Mouse (Mus musculus): ENCODE measurements at regions not wholly inside any gene's neighbourhood (a gene's known extent, or its start where the extent isn't known, plus 50 kb on each side); places are given as distances from the start of the nearest gene placed in this dataset.

- H3K27me3 ChIP-seq (ENCODE audit: control insufficient read depth, insufficient read depth, low read length), result no peaks in the 10 kb centered on the region
- no peak overlapping the region for H3K4me3 ChIP-seq (ENCODE audit: control insufficient read depth in 1 of 2, insufficient read depth in 1 of 2, low read depth in 1 of 2, low read length in 2 of 2)
- no peak overlapping the region for H3K9ac ChIP-seq (ENCODE audit: low read length)
- no peaks in the 10 kb centered on the region for H3K36me3 ChIP-seq (ENCODE audit: control insufficient read depth, insufficient read depth, low read length)
- no peak overlapping the region for H3K27ac ChIP-seq (replicated peaks in 1 of 2; ENCODE audit: control insufficient read depth in 1 of 2, insufficient read depth in 1 of 2, low read depth in 2 of 2, low read length in 2 of 2)
- no peaks in the 10 kb centered on the region for H3K9me3 ChIP-seq (ENCODE audit: control insufficient read depth, low read length)
- H3K4me1 ChIP-seq (ENCODE audit: control insufficient read depth in 2 of 2, insufficient read depth in 2 of 2, low read length in 2 of 2), result no peaks in the 10 kb centered on the region
- no peak for ATAC-seq (ENCODE audit: insufficient number of reproducible peaks, insufficient read depth, low FRiP score, low read depth)
- 29% methylated on average over 3 of the region's 3 CpGs for WGBS
- no peak overlapping the region for H3K4me2 ChIP-seq (ENCODE audit: low read length)
Measured at GRCm38 (mm10) chr3:147416926-147417325, 564.8 kb downstream of the Ttll7 start.

GRCm38 (mm10) chr3:147419129-147419528 lies 567.0 kb downstream of the Ttll7 start:
- Histone ChIP-seq H3K4me3 (ENCODE audit: control insufficient read depth in 1 of 2, insufficient read depth in 1 of 2, low read depth in 1 of 2, low read length in 2 of 2) (no peak overlapping the region), H3K4me1 (ENCODE audit: control insufficient read depth in 2 of 2, insufficient read depth in 2 of 2, low read length in 2 of 2) (no peaks in the 10 kb centered on the region), H3K36me3 (ENCODE audit: control insufficient read depth, insufficient read depth, low read length) (no peaks in the 10 kb centered on the region), H3K9ac (ENCODE audit: low read length) (no peak overlapping the region), H3K27ac (replicated peaks in 1 of 2; ENCODE audit: control insufficient read depth in 1 of 2, insufficient read depth in 1 of 2, low read depth in 2 of 2, low read length in 2 of 2) (no peak overlapping the region), H3K4me2 (ENCODE audit: low read length) (no peak overlapping the region), H3K27me3 (ENCODE audit: control insufficient read depth, insufficient read depth, low read length) (no peaks in the 10 kb centered on the region), H3K9me3 (ENCODE audit: control insufficient read depth, low read length) (no peaks in the 10 kb centered on the region)
- 55% methylated on average over 3 of the region's 3 CpGs for WGBS
- no peak for ATAC-seq (ENCODE audit: insufficient number of reproducible peaks, insufficient read depth, low FRiP score, low read depth)

GRCm38 (mm10) chr3:147422196-147422595 lies 570.0 kb downstream of the Ttll7 start:
- Histone ChIP-seq H3K9ac (ENCODE audit: low read length) (no peak overlapping the region), H3K27me3 (ENCODE audit: control insufficient read depth, insufficient read depth, low read length) (no peaks in the 10 kb centered on the region), H3K4me2 (ENCODE audit: low read length) (no peak overlapping the region), H3K36me3 (ENCODE audit: control insufficient read depth, insufficient read depth, low read length) (no peaks in the 10 kb centered on the region), H3K4me1 (ENCODE audit: control insufficient read depth in 2 of 2, insufficient read depth in 2 of 2, low read length in 2 of 2) (no peaks in the 10 kb centered on the region), H3K9me3 (ENCODE audit: control insufficient read depth, low read length) (no peaks in the 10 kb centered on the region; the same call in 1 of the 2 replicates), H3K27ac (replicated peaks in 1 of 2; ENCODE audit: control insufficient read depth in 1 of 2, insufficient read depth in 1 of 2, low read depth in 2 of 2, low read length in 2 of 2) (no peak overlapping the region), H3K4me3 (ENCODE audit: control insufficient read depth in 1 of 2, insufficient read depth in 1 of 2, low read depth in 1 of 2, low read length in 2 of 2) (no peak overlapping the region)
- no peak for ATAC-seq (ENCODE audit: insufficient number of reproducible peaks, insufficient read depth, low FRiP score, low read depth)
- 83% methylated on average over 5 of the region's 5 CpGs for WGBS

GRCm38 (mm10) chr3:147423895-147424575 lies 571.9 kb downstream of the Ttll7 start:
- ATAC-seq (ENCODE audit: insufficient number of reproducible peaks, insufficient read depth, low FRiP score, low read depth), result no peak
- no peak overlapping the region for H3K27ac ChIP-seq (replicated peaks in 1 of 2; ENCODE audit: control insufficient read depth in 1 of 2, insufficient read depth in 1 of 2, low read depth in 2 of 2, low read length in 2 of 2)
- H3K4me3 ChIP-seq (ENCODE audit: control insufficient read depth in 1 of 2, insufficient read depth in 1 of 2, low read depth in 1 of 2, low read length in 2 of 2), result no peak overlapping the region
- no peaks in the 10 kb centered on the region; the same call in 1 of the 2 replicates for H3K9me3 ChIP-seq (ENCODE audit: control insufficient read depth, low read length)
- 60% methylated on average over 2 of the region's 2 CpGs for WGBS
- no peak overlapping the region for H3K4me2 ChIP-seq (ENCODE audit: low read length)
- H3K27me3 ChIP-seq (ENCODE audit: control insufficient read depth, insufficient read depth, low read length), result no peaks in the 10 kb centered on the region
- H3K4me1 ChIP-seq (ENCODE audit: control insufficient read depth in 2 of 2, insufficient read depth in 2 of 2, low read length in 2 of 2), result no peaks in the 10 kb centered on the region
- no peaks in the 10 kb centered on the region for H3K36me3 ChIP-seq (ENCODE audit: control insufficient read depth, insufficient read depth, low read length)
- no peak overlapping the region for H3K9ac ChIP-seq (ENCODE audit: low read length)

GRCm38 (mm10) chr3:147428837-147429236 lies 576.7 kb downstream of the Ttll7 start:
- H3K4me1 ChIP-seq (ENCODE audit: control insufficient read depth in 2 of 2, insufficient read depth in 2 of 2, low read length in 2 of 2), result no peaks in the 10 kb centered on the region
- 67% methylated on average over 10 of the region's 10 CpGs for WGBS
- H3K27ac ChIP-seq (replicated peaks in 1 of 2; ENCODE audit: control insufficient read depth in 1 of 2, insufficient read depth in 1 of 2, low read depth in 2 of 2, low read length in 2 of 2), result no peak overlapping the region
- ATAC-seq (ENCODE audit: insufficient number of reproducible peaks, insufficient read depth, low FRiP score, low read depth), result no peak
- H3K27me3 ChIP-seq (ENCODE audit: control insufficient read depth, insufficient read depth, low read length), result no peaks in the 10 kb centered on the region
- no peak overlapping the region for H3K9ac ChIP-seq (ENCODE audit: low read length)
- H3K4me3 ChIP-seq (ENCODE audit: control insufficient read depth in 1 of 2, insufficient read depth in 1 of 2, low read depth in 1 of 2, low read length in 2 of 2), result no peak overlapping the region
- no peak overlapping the region for H3K4me2 ChIP-seq (ENCODE audit: low read length)
- H3K36me3 ChIP-seq (ENCODE audit: control insufficient read depth, insufficient read depth, low read length), result no peaks in the 10 kb centered on the region
- no peaks in the 10 kb centered on the region; the same call in 1 of the 2 replicates for H3K9me3 ChIP-seq (ENCODE audit: control insufficient read depth, low read length)

GRCm38 (mm10) chr3:147442925-147443690 lies 590.9 kb downstream of the Ttll7 start:
- WGBS, result 74% methylated on average over 5 of the region's 5 CpGs

GRCm38 (mm10) chr3:147443691-147443960 lies 591.5 kb downstream of the Ttll7 start:
- H3K27ac ChIP-seq (replicated peaks in 1 of 2; ENCODE audit: control insufficient read depth in 1 of 2, insufficient read depth in 1 of 2, low read depth in 2 of 2, low read length in 2 of 2), result no peak overlapping the region
- H3K27me3 ChIP-seq (ENCODE audit: control insufficient read depth, insufficient read depth, low read length), result no peaks in the 10 kb centered on the region
- no peaks in the 10 kb centered on the region for H3K9me3 ChIP-seq (ENCODE audit: control insufficient read depth, low read length)
- H3K9ac ChIP-seq (ENCODE audit: low read length), result no peak overlapping the region
- no peaks in the 10 kb centered on the region for H3K36me3 ChIP-seq (ENCODE audit: control insufficient read depth, insufficient read depth, low read length)
- H3K4me3 ChIP-seq (ENCODE audit: control insufficient read depth in 1 of 2, insufficient read depth in 1 of 2, low read depth in 1 of 2, low read length in 2 of 2), result no peak overlapping the region
- no peak for ATAC-seq (ENCODE audit: insufficient number of reproducible peaks, insufficient read depth, low FRiP score, low read depth)
- H3K4me2 ChIP-seq (ENCODE audit: low read length), result no peak overlapping the region
- no peaks in the 10 kb centered on the region for H3K4me1 ChIP-seq (ENCODE audit: control insufficient read depth in 2 of 2, insufficient read depth in 2 of 2, low read length in 2 of 2)

More at GRCm38 (mm10) chr3:147442925-147443690, 590.9 kb downstream of the Ttll7 start:
- H3K27me3 ChIP-seq (ENCODE audit: control insufficient read depth, insufficient read depth, low read length), result no peaks in the 10 kb centered on the region
- no peak overlapping the region for H3K4me3 ChIP-seq (ENCODE audit: control insufficient read depth in 1 of 2, insufficient read depth in 1 of 2, low read depth in 1 of 2, low read length in 2 of 2)
- no peaks in the 10 kb centered on the region for H3K36me3 ChIP-seq (ENCODE audit: control insufficient read depth, insufficient read depth, low read length)
- H3K4me2 ChIP-seq (ENCODE audit: low read length), result no peak overlapping the region
- no peaks in the 10 kb centered on the region for H3K4me1 ChIP-seq (ENCODE audit: control insufficient read depth in 2 of 2, insufficient read depth in 2 of 2, low read length in 2 of 2)
- H3K27ac ChIP-seq (replicated peaks in 1 of 2; ENCODE audit: control insufficient read depth in 1 of 2, insufficient read depth in 1 of 2, low read depth in 2 of 2, low read length in 2 of 2), result no peak overlapping the region
- no peak for ATAC-seq (ENCODE audit: insufficient number of reproducible peaks, insufficient read depth, low FRiP score, low read depth)
- no peaks in the 10 kb centered on the region for H3K9me3 ChIP-seq (ENCODE audit: control insufficient read depth, low read length)
- no peak overlapping the region for H3K9ac ChIP-seq (ENCODE audit: low read length)

Data from heart, embryonic 14.5 days (tissue).